ENCODE assay signal across 12 mouse cellular contexts in genomic region chr2:111333721-111334120, GRCm38 (mm10). TPM values are rescaled to one million over a fixed set of nuclear protein-coding genes. Genes with fewer than 3 reads are reported as not detected.
"Had no signal": no experiment of that assay in that cellular context is flagged by ENCODE, and none has a peak within 500 bp of the region (broad histone marks: within the 10 kb centered on the region; RNA-seq: fewer than 3 reads in every experiment).

No protein-coding gene starts in this region.

RNA-seq across cellular contexts. Expression of gene Olfr1282, which starts 2.2 kb away (rescaled TPM):
- total RNA-seq: left cerebral cortex, adult 2 months; left cerebral cortex, adult 8-10 months; left cerebral cortex, postnatal 10 days; left cerebral cortex, postnatal 14 days; left cerebral cortex, postnatal 36 days; left cerebral cortex, postnatal 4 days; liver, adult 2 months; megakaryocyte progenitor cell, adult 5-6 weeks; megakaryocyte, adult 5-6 weeks; megakaryocyte-erythroid progenitor cell, adult 5-6 weeks; midbrain, postnatal 0 days; monocyte, adult 5-6 weeks had no signal

RNA-seq across cellular contexts. Expression of gene Olfr1281, which starts 7.4 kb away (rescaled TPM):
- total RNA-seq: left cerebral cortex, adult 2 months; left cerebral cortex, adult 8-10 months; left cerebral cortex, postnatal 10 days; left cerebral cortex, postnatal 14 days; left cerebral cortex, postnatal 36 days; left cerebral cortex, postnatal 4 days; liver, adult 2 months; megakaryocyte progenitor cell, adult 5-6 weeks; megakaryocyte, adult 5-6 weeks; megakaryocyte-erythroid progenitor cell, adult 5-6 weeks; midbrain, postnatal 0 days; monocyte, adult 5-6 weeks had no signal

RNA-seq across cellular contexts. Expression of gene Olfr1280, which starts 19.9 kb away (rescaled TPM):
- total RNA-seq: left cerebral cortex, adult 2 months; left cerebral cortex, adult 8-10 months; left cerebral cortex, postnatal 10 days; left cerebral cortex, postnatal 14 days; left cerebral cortex, postnatal 36 days; left cerebral cortex, postnatal 4 days; liver, adult 2 months; megakaryocyte progenitor cell, adult 5-6 weeks; megakaryocyte, adult 5-6 weeks; megakaryocyte-erythroid progenitor cell, adult 5-6 weeks; midbrain, postnatal 0 days; monocyte, adult 5-6 weeks had no signal

RNA-seq across cellular contexts. Expression of gene Olfr1283, which starts 32.9 kb away (rescaled TPM):
- total RNA-seq: left cerebral cortex, adult 2 months; left cerebral cortex, adult 8-10 months; left cerebral cortex, postnatal 10 days; left cerebral cortex, postnatal 14 days; left cerebral cortex, postnatal 36 days; left cerebral cortex, postnatal 4 days; liver, adult 2 months; megakaryocyte progenitor cell, adult 5-6 weeks; megakaryocyte, adult 5-6 weeks; megakaryocyte-erythroid progenitor cell, adult 5-6 weeks; midbrain, postnatal 0 days; monocyte, adult 5-6 weeks had no signal

RNA-seq across cellular contexts. Expression of gene Olfr1279, which starts 33.3 kb away (rescaled TPM):
- total RNA-seq: left cerebral cortex, adult 2 months; left cerebral cortex, adult 8-10 months; left cerebral cortex, postnatal 10 days; left cerebral cortex, postnatal 14 days; left cerebral cortex, postnatal 36 days; left cerebral cortex, postnatal 4 days; liver, adult 2 months; megakaryocyte progenitor cell, adult 5-6 weeks; megakaryocyte, adult 5-6 weeks; megakaryocyte-erythroid progenitor cell, adult 5-6 weeks; midbrain, postnatal 0 days; monocyte, adult 5-6 weeks had no signal
